Mouse (Mus musculus): ENCODE measurements around the gene Svip. TPM values are rescaled to one million over a fixed set of nuclear protein-coding genes. Genes with fewer than 3 reads are reported as not detected.

Svip gene
- polyA plus RNA-seq, 1 experiment from 2014 or later = 6.1 TPM

GRCm38 (mm10) chr7:51960698-51961374 is 45.0 kb downstream of the Svip start:
- Histone ChIP-seq H3K27ac (replicated peaks) (no peak overlapping the region), H3K27me3 (no peaks in the 10 kb centered on the region), H3K9ac (no peak overlapping the region), H3K36me3 (no peaks in the 10 kb centered on the region), H3K4me2 (replicated peaks) (no peak overlapping the region), H3K9me3 (replicated peaks) (no peaks in the 10 kb centered on the region), H3K4me1 (no peaks in the 10 kb centered on the region), H3K4me3 (replicated peaks) (no peak overlapping the region)
- WGBS = 56% methylated on average over 6 of the region's 6 CpGs
- ATAC-seq (ENCODE audit: insufficient number of reproducible peaks, low FRiP score, low TSS enrichment, low read depth) = no peak

GRCm38 (mm10) chr7:51957766-51958165 is 48.1 kb downstream of the Svip start:
- Histone ChIP-seq H3K4me3 (replicated peaks) (no peak overlapping the region), H3K4me2 (replicated peaks) (no peak overlapping the region), H3K9me3 (replicated peaks) (no peaks in the 10 kb centered on the region), H3K4me1 (no peaks in the 10 kb centered on the region), H3K9ac (no peak overlapping the region), H3K36me3 (no peaks in the 10 kb centered on the region), H3K27me3 (no peaks in the 10 kb centered on the region), H3K27ac (replicated peaks) (no peak overlapping the region)
- ATAC-seq (ENCODE audit: insufficient number of reproducible peaks, low FRiP score, low TSS enrichment, low read depth) = no peak

GRCm38 (mm10) chr7:51955424-51956041 is 50.3 kb downstream of the Svip start:
- H3K4me1 ChIP-seq = no peaks in the 10 kb centered on the region
- 47% methylated on average over 9 of the region's 9 CpGs for WGBS
- H3K27me3 ChIP-seq = no peaks in the 10 kb centered on the region
- H3K4me2 ChIP-seq (replicated peaks) = no peak overlapping the region
- H3K9me3 ChIP-seq (replicated peaks) = no peaks in the 10 kb centered on the region
- H3K27ac ChIP-seq (replicated peaks) = no peak overlapping the region
- peak; percentile 65 for ATAC-seq (ENCODE audit: insufficient number of reproducible peaks, low FRiP score, low TSS enrichment, low read depth)
- no peaks in the 10 kb centered on the region for H3K36me3 ChIP-seq
- H3K4me3 ChIP-seq (replicated peaks) = no peak overlapping the region
- H3K9ac ChIP-seq = no peak overlapping the region

Other genes with a start within 250 kb of the Svip start
- 37.7 and 45.0 TPM in 2 replicates for gene Gas2, start 144.0 kb downstream of the Svip start, polyA plus RNA-seq (2015; fragmentation: Nextera tagmentation; extraction: Ambion mirVana)
- gene Fancf, start 143.8 kb downstream of the Svip start, polyA plus RNA-seq (2015; fragmentation: Nextera tagmentation; extraction: Ambion mirVana) = 10.1 and 11.3 TPM in 2 replicates
- not detected in 2 replicates for gene 1700015G11Rik, start 9.7 kb upstream of the Svip start, polyA plus RNA-seq (2015; fragmentation: Nextera tagmentation; extraction: Ambion mirVana)